Mouse (Mus musculus): ENCODE measurements at regions not wholly inside any gene's neighbourhood (a gene's known extent, or its start where the extent isn't known, plus 50 kb on each side); places are given as distances from the start of the nearest gene placed in this dataset.

DNA sequence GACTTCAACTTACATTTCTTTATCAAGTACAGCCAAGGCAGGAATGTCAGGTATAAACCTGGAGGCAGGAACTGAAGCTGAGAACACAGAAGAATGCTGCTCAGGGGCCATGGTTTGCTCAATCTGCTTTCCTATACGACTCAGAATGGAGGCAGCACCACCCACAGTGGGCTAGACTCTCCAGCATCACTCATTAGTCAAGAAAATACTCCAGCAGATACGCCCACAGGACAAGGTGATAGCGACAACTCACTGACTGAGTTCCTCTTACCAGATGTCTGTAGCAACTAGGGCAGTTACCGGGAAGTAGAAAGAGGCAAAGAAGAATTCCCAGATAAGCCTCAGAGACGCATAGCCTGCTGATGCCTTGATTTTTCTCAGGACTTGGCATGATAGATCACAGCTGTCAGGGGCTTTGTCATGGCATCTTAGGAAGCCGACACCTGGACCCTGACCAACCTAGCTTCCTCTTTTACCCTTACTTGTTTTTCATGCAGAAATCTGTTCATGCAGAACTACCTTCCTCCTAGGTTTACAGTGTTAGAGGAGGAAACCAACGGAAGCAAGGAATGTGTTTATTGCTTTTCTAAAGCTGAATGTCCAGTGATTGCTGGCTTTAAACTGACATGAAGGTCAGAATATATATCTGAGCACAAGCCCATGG lies 110.7 kb upstream of the Sp4 start:
- peak; percentile 6 to 13 for DNase-seq (ENCODE audit: low spot score in 2 of 2)

- DNase-seq (ENCODE audit: low spot score in 2 of 2) = no peak
Measured at GRCm38 (mm10) chr12:118410917-118411316, 109.7 kb upstream of the Sp4 start.

DNA sequence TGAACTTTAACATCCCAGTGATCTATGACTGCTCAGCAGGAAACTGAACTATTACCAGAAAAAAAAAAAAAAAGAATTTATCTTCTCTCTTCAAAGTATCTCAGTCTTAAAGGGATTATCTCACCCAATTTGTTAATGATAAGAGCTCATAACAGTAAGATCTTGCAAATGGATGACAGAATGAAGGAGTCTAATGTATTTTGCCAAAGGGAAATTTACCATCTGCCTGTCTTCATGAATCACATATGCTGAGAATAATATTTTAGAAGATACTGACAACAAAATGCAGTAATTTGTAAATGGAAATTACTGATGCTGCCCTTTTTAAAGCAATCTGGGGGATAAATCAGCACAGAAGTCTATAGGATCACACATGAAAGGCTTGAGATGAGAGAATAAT lies 103.9 kb upstream of the Sp4 start:
- no peak for DNase-seq (ENCODE audit: low spot score in 2 of 2)

DNA sequence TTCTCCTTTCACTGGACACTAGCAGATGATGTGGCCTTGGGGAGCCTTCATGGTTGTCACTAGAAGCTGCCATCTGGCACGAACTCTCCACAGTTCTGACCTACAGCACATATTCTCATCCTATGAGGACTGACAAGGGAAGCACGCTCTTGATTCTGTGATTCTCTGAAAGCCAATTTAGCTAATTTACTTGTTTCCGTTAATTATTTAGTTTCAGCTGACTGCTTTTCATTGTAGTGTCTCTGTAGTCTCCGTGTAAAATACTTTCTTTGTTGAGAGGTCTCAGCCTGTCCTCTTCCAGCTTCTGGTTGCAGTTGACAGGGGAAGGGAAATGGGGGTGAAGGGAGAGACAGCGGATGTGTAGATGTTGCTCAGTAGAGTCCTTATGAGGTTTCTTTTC lies 102.9 kb upstream of the Sp4 start:
- no peak for DNase-seq (ENCODE audit: low spot score in 2 of 2)

- DNase-seq (ENCODE audit: low spot score in 2 of 2) = no peak
Measured at GRCm38 (mm10) chr12:118403519-118404087, 102.4 kb upstream of the Sp4 start.

- DNase-seq (ENCODE audit: low spot score in 2 of 2) = no peak
Measured at GRCm38 (mm10) chr12:118401377-118401776, 100.1 kb upstream of the Sp4 start.

- DNase-seq (ENCODE audit: low spot score in 2 of 2) = no peak
Measured at GRCm38 (mm10) chr12:118391654-118392053, 90.4 kb upstream of the Sp4 start.

GRCm38 (mm10) chr12:118381013-118381412 lies 79.8 kb upstream of the Sp4 start:
- DNase-seq (ENCODE audit: low spot score in 2 of 2) = no peak

- DNase-seq (ENCODE audit: low spot score in 2 of 2) = no peak
Measured at GRCm38 (mm10) chr12:118377898-118378297, 76.7 kb upstream of the Sp4 start.

- DNase-seq (ENCODE audit: low spot score in 2 of 2) = no peak
Measured at GRCm38 (mm10) chr12:118376521-118377493, 75.6 kb upstream of the Sp4 start.

- peak; percentile 27 to 45 for DNase-seq (ENCODE audit: low spot score in 2 of 2)
Measured at GRCm38 (mm10) chr12:118373250-118373649, 72.0 kb upstream of the Sp4 start.

DNA sequence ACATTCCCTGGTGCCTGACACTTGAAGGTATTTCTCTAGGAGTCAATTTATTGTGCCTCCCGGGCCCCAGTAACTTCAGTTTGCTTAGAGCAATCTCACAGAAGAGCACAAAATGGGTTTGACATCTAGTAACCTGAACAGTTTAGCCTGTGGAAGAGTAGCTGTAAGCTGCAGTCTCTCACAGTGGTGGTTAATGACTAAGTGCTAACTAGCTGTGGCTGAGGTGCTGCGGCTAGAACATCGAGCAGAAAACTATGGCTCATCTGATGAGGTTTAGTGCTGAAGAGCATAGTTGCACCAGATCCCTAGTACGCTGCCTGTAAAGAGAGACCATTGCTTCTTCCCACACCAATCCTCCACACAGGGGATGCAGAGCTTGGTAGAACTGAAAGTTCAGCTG lies 70.7 kb upstream of the Sp4 start:
- no peak for DNase-seq (ENCODE audit: low spot score in 2 of 2)

DNA sequence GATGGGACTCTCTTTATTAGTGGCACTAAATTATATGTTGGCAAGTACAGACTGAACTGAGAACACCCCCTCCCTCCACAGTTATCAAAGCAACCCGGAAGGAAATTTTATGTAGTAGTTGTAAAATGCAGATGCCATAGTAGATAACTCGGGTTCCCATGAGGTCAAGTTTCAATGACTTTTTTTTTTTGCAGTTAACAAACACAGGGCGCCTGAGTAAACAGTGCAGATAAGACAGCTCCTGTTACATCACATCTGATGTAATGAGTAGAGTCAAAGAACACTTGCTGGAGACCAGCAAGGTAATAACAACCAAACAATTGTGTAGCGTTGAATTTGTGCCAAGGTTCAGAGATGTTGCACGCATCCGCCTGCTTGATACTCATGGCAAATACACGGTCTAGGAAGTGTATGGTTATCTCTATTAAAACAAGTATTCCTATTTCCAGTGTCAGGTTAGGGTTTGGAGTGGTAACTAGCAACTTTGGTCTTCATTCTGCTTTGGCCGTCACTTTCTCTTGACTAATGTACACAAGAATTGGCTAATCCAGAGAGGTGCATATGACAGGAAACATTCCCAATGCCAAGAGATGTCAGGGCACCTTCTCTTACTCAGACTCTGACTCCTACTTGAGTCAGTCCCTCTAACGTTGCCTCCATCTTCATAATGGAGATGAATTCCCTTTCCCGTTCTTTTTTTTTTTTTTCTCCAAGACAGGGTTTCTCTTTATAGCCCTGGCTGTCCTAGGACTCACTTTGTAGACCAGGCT lies 66.3 kb upstream of the Sp4 start:
- no peak for DNase-seq (ENCODE audit: low spot score in 2 of 2)

DNA sequence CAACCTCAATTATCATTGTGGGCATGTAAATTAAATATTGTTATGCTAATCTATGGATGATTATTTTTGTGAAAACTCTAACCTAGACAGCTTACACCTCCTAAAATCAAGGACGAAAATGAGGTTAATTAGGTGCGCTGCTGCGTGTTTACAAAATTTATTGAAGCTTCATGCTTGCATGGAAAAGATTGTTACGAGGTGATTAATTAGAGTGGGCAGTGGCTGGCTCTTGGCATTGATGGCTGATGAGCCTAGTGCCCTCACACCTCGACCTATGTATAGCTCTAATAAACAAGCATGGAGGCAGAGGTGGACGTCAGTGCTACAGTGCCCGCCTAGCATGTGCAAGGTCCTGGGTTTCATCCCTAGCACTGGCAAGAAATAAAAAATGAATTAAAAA lies 51.6 kb upstream of the Sp4 start:
- DNase-seq (ENCODE audit: low spot score in 2 of 2) = no peak

- DNase-seq (ENCODE audit: low spot score in 2 of 2) = no peak
Measured at GRCm38 (mm10) chr12:118351421-118351820, 50.2 kb upstream of the Sp4 start.

Data from frontal cortex, postnatal 36 days (tissue).